Mouse (Mus musculus) liver, embryonic 18 days (tissue): Measurements from ENCODE around the gene Ackr2. TPM values are rescaled to one million over a fixed set of nuclear protein-coding genes. Genes with fewer than 3 reads are reported as not detected.

Source experiments
- polyA plus RNA-seq: library from polyadenylated mRNA; depleted of rRNA; stranded (reverse); fragments of >200 nt; gene quantifications from 2 replicates; pipeline ENCODE4 v1.2.3, GENCODE M21; 2012; rRNA removed

Gene Ackr2
- polyA plus RNA-seq: 0.79 and 1.0 TPM in 2 replicates

GRCm38 (mm10) chr9:121898245-121898644, at the start of gene Ackr2:
Gene Ackr2 (plus strand): TSS chr9:121898355.

GRCm38 (mm10) chr9:121858153-121858488, 40.0 kb upstream of the Ackr2 start, which contains the start of gene Higd1a:
Gene Higd1a (minus strand): TSS chr9:121858362.

GRCm38 (mm10) chr9:121916102-121916501, 17.9 kb downstream of the Ackr2 start, which contains the start of gene Cyp8b1:
Gene Cyp8b1 (minus strand): TSS chr9:121916305.

GRCm38 (mm10) chr9:121950418-121951113, 52.4 kb downstream of the Ackr2 start, which contains the start of gene Fam198a:
Gene Fam198a (plus strand): TSS chr9:121950988.

Other genes with a start within 250 kb of the Ackr2 start
- 1.6 and 1.7 TPM in 2 replicates for gene Sec22c, start 192.9 kb upstream of the Ackr2 start, polyA plus RNA-seq
- 34.9 TPM in 2 replicates for gene Ss18l2, start 188.0 kb upstream of the Ackr2 start, polyA plus RNA-seq
- 31.3 and 37.7 TPM in 2 replicates for gene Nktr, start 179.2 kb upstream of the Ackr2 start, polyA plus RNA-seq
- 2.5 and 2.9 TPM in 2 replicates for gene Zfp651, start 139.0 kb upstream of the Ackr2 start, polyA plus RNA-seq
- gene Klhl40, start 120.7 kb upstream of the Ackr2 start, polyA plus RNA-seq: 0.04 TPM in 1 of 2 replicates, not detected in the other
- gene Hhatl, start 105.8 kb upstream of the Ackr2 start, polyA plus RNA-seq: 0.03 and 0.06 TPM in 2 replicates
- 0.01 and 0.03 TPM in 2 replicates for gene Ccdc13, start 58.9 kb upstream of the Ackr2 start, polyA plus RNA-seq
- gene Higd1a, start 40.0 kb upstream of the Ackr2 start, polyA plus RNA-seq: 30.3 and 36.7 TPM in 2 replicates
- gene Cyp8b1, start 17.9 kb downstream of the Ackr2 start, polyA plus RNA-seq: 32.3 and 59.7 TPM in 2 replicates
- 0.77 and 0.89 TPM in 2 replicates for gene Fam198a, start 52.6 kb downstream of the Ackr2 start, polyA plus RNA-seq
- 4.3 and 4.5 TPM in 2 replicates for gene Pomgnt2, start 98.8 kb downstream of the Ackr2 start, polyA plus RNA-seq
- gene Snrk, start 218.9 kb downstream of the Ackr2 start, polyA plus RNA-seq: 21.1 and 25.9 TPM in 2 replicates